Mouse (Mus musculus) liver, adult (tissue): Measurements from ENCODE around the gene Ppp2r5d.

Experiments
- GATA4 ChIP-seq: IDR thresholded peaks from 2 replicates; pipeline ENCODE4 v1.6.1; 2014; ENCODE audit warnings: mild to moderate bottlenecking, low read length; ENCODE audit not compliant: insufficient replicate concordance

The Ppp2r5d gene

DNA sequence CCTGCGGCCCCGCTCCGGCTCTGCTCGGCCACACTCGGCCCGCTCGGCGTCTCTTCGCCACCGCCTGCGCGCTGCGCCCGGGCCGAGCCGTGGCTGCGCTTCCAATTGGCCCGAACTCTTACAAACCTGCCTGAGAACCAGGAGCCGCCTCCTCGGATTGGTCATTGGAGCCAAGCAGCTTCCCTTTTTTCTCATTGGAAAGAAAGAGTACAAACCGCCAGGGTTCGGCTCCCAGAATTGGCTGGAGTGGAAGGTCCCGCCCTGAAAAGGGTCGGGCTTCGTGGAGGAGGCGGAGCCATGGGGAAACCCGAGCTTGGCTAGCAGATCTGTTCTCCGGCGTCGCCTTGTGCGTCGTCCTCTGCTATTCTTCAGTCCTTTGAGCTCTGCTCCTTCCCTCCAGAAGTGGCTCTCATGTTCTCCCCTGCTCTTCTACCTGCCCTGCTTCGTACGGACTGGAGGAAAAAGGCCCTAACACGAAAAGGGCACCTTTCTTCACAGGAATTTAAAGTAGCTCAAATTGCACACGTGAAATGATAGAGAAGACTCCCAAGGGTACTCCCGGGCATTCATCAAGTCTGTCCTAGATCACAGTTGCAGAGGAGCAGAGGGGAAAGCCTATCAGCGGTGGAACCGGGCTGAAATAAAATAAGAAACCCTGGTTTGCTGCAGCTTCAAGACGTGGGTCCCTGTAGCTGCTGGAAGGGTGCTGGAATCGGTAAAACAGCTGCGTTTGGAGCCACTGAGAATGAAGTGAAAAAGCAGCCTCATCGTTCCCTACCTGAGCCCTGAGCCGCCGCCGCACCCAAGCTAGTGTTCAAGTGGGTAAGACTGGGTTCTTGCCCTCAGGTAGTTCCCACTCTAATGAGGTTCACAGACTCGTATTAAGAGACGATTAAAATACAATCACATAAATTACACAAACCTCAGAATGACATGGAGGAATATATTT is at the start of gene Ppp2r5d:
Gene Ppp2r5d (minus strand): TSS at position 225 of the 949 bp plus-strand sequence.
- no peak for TF ChIP-seq GATA4

DNA sequence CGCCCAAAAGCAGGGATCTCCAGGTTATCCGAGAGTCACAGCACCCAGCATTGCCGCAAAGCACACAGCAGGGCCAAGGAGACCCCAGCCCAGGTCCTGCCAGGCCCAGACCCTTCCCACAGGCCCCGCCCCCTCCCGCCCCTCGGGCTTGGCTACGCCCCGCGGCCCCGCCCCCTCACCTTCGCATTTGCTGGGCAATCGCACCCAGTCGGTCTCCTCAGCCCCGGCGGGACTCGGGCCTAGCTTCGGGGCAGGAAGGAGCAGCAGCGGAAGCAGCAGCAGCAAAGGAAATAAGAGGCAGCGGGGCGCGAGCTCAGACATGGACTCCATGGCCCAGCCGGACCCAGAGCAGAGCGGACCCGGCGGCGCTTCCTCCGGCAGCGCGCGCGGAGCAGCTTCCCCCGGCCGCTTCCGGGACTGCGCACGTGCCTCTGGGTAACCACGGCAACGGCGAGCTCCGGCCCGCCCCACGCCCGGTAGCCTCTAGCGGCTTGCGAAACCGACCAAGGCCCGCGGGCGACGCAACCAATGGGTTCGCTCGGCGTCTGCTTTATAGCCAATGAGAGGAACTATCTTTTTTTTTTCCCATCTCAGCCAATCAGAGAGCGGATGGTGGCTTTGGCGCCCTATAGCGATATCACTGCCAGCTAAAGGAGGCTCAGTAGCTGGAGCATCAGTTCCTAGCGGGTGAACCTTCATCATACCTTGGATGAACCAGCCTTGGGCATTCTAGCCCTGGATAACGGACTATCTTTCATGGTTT is 47.1 kb upstream of the Ppp2r5d start, which contains the start of gene Cnpy3:
Gene Cnpy3 (minus strand): TSS at position 421 of the 763 bp plus-strand sequence.
- TF ChIP-seq GATA4 = peak; percentile 13; the same call in 1 of the 2 replicates

- TF ChIP-seq GATA4 = no peak
Measured at GRCm38 (mm10) chr17:46751056-46751793, 46.3 kb upstream of the Ppp2r5d start.

- TF ChIP-seq GATA4 = no peak
Measured at GRCm38 (mm10) chr17:46750580-46750979, 45.7 kb upstream of the Ppp2r5d start.

DNA sequence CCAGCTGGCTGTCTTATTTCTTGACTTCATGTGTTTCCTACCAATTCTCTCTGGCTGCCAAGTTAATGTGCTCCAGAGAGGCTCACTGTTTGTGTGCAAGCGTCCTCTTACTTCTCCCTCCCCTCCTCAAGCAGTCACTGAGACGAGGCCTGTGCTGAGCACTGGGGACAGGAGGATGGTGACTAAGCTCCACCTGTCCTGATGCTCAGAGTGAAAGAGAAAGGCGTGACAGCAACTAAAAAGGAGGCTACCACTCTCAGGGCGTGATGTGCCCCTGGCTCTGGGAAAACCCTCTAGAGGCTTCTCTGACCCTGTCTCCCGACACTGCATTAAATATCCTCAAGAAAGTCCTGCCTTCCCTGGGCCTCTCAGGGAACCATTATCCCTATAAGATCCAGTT is 44.4 kb upstream of the Ppp2r5d start:
- TF ChIP-seq GATA4 = no peak

- no peak for TF ChIP-seq GATA4
Measured at GRCm38 (mm10) chr17:46747806-46748205, 42.9 kb upstream of the Ppp2r5d start.

DNA sequence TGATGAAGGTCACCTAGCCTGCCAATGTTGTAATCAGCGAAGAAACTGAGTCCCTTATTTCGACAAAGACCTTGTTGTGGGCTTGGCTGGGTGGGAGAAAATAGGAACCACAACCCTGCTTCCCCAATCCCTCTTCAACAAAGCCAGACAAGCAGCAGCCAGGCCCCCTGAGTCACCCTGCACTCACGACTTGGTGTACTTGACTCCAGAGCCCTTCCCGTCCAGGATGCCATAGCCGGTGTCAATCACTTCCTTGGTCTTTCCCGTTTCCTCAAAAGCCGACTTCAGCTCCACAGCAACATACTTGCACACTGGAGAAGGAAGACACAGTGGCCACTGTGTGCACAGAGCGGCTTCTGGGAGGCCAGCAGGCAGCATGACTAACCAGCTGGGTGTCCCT is 42.3 kb upstream of the Ppp2r5d start:
- no peak for TF ChIP-seq GATA4

DNA sequence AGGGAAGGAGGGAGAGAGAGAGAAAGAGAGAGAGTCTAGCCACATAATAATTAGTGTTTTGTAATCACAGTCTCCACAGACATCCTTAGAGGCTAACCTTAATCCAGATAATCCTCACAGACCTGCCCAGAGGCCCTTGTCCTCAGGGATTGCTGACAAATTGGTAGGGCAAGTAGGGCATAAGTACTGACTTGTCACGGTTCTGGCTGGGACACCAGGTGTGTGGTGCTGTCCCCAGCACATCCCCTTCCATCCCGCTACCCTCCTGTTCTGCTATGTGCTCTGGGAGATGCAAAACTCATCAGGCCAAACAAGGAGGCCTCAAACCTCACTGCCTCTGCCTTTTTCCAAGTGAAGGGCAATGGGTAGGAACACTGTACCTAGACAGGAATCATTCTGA is 40.6 kb upstream of the Ppp2r5d start:
- TF ChIP-seq GATA4 = no peak

DNA sequence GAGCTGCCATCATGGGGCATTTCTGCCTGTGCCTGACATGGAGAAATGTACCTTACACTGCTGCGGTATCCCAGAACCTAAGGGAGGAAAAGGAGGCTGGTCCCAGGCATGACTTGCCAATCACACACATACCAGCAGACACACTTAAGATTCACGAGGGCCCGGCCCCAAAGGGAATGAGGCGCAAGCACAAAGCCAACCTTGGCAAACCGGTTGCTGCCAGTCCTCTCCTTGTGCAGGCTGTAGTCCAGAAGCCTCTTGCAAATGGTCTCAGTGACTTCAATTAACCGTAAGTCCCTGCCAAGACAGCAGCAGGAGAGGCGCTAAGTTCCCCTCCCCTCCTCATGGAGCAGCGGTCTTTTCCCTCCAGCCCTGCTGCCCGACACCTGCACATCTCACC is 38.1 kb upstream of the Ppp2r5d start:
- no peak for TF ChIP-seq GATA4

- no peak for TF ChIP-seq GATA4
Measured at GRCm38 (mm10) chr17:46741305-46741704, 36.4 kb upstream of the Ppp2r5d start.

DNA sequence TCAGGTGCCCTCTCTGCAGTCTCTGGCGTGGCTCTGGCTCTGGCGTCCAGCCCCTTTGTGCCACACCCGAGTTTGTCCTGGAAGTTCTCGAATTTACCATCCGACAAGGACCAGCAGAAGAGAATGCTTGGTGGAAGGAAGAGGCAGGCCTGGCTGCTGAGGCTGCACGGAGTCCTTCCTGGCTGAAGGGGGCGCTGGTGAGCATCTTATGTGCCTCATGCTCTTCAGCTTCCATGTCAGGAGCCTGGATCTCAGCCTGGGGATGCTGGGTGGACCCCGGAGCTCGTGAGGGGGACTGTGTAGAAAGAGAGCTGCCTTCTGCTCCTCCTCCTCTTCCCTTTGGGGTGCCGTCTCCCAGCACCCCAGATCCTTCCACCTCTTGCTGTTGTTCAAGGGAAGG is 31.2 kb upstream of the Ppp2r5d start:
- no peak for TF ChIP-seq GATA4

DNA sequence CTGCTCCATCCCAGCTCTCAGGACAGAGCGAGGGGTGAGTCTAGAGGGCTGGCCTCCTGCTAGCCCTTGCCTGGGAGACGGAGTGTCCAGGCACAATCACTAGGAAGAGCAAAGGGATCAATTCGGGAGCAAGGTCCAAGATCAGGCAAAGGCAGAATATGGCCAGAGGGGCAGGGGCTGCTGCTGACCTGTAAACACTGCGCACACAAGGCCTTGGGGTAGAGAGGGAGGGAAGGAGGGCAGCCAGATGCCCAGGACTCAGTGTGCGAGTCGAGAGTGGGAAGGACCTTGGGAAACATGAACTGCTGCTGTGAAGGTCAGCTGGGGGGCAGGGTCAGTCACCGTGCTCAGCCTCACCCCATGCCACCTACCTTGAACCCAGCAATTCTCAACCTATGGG is 30.4 kb upstream of the Ppp2r5d start:
- TF ChIP-seq GATA4 = peak; percentile 34; the same call in 1 of the 2 replicates

- TF ChIP-seq GATA4 = no peak
Measured at GRCm38 (mm10) chr17:46734055-46734454, 29.1 kb upstream of the Ppp2r5d start.

DNA sequence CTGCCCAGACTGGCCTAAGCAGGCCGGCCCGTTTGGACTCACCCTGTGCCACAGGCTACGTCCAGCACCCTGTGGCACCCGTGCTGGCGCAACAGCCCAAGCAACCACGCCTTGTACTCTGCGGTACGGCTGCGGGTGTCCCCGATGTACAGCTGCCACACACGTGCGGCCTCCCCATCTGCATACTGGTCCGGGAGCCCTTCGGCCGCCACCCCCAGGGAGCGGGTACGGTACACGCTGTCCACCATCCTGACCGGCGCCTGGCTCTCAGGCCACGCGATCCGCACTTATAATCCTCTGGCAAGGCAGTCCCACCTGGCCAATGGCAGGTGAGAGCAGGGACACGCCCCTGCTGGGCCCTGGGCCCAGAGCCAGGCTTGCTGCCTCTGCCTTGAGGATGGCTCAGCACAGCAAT is 24.0 kb upstream of the Ppp2r5d start, which contains the start of gene Gnmt:
Gene Gnmt (minus strand): TSS at position 265 of the 415 bp plus-strand sequence.
- no peak for TF ChIP-seq GATA4

DNA sequence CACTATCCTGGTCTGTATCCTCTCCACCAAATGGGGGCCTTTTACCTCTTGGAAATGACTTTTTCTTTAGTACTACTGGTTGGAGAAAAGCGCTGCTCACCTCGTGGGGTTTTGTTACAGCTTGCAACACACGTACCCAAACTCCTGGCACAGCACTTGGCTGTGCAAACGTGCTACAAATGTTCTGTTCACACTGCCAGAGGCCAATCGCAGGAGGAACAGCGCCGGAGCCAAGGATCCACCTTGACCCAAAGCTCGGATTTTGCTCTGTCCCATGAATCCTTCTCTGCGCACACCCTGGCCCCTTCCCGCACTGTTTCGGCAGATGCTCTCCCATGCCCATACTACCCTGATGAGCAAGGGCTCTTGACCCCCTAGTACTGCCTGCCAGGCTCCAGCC is 23.6 kb upstream of the Ppp2r5d start:
- TF ChIP-seq GATA4 = no peak
